Mouse (Mus musculus) left cerebral cortex, postnatal 36 days (tissue): ENCODE results near the gene Eps15. TPM values are rescaled to one million over a fixed set of nuclear protein-coding genes. Genes with fewer than 3 reads are reported as not detected.

ENCODE experiments used
- DNase-seq, 2 experiments: peaks; one replicate each; pipeline ENCODE4 v3.0.0; 2021 to 2022; ENCODE audit warnings: low spot score in 2 of 2, mixed read lengths in 1 of 2
- intact Hi-C: fragments of 180-260 bp; cut with DNase I; formaldehyde crosslinking; loops from one replicate; pipeline ENCODE4 v1.15.1; 2025
- total RNA-seq, 2 experiments: library from RNA; stranded (reverse); gene quantifications; 2 replicates each; pipeline ENCODE4 v1.2.3; 2021

Eps15 gene
- 100 to 1,000 TPM; 184 to 202 TPM for total RNA-seq

GRCm38 (mm10) chr4:109279689-109280458, at the start of gene Eps15:
Gene Eps15, plus strand, starts transcription at chr4:109280268.
- intact Hi-C loops = no loop called here
- DNase-seq = peak; percentile 75 to 81

GRCm38 (mm10) chr4:109234185-109234584, 45.9 kb upstream of the Eps15 start, which contains the start of gene Calr4:
Gene Calr4, plus strand, starts transcription at chr4:109234485.
- no peak for DNase-seq
- intact Hi-C loops = no loop called here

DNA sequence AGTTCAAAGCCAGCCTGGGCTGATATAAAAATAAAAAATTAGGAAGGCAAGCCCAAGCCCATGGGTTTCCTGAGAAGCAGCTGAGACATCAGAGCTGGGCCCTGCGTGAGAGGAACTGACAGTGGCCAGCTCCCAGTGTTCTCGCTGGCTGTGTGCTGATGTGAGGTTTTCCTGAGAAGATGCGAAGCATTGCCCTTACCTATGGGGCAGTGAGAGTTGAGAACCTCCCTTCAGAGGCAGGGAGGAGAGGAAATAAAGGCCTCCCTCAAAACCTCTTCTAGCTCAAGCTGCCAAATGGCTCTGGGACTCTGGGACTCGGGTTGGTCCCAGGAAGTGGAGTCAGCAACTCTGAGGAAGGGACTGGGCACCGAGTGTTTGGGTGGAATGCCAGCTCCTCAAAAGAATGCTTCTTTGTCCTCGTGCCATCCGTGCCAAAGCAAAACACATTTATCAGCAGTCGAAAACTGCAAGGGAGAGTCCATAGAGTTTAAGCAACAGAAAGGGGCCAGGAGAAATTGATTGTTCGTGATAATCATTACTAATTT, 45.2 kb upstream of the Eps15 start:
- intact Hi-C loops = no loop called here
- DNase-seq = no peak

DNA sequence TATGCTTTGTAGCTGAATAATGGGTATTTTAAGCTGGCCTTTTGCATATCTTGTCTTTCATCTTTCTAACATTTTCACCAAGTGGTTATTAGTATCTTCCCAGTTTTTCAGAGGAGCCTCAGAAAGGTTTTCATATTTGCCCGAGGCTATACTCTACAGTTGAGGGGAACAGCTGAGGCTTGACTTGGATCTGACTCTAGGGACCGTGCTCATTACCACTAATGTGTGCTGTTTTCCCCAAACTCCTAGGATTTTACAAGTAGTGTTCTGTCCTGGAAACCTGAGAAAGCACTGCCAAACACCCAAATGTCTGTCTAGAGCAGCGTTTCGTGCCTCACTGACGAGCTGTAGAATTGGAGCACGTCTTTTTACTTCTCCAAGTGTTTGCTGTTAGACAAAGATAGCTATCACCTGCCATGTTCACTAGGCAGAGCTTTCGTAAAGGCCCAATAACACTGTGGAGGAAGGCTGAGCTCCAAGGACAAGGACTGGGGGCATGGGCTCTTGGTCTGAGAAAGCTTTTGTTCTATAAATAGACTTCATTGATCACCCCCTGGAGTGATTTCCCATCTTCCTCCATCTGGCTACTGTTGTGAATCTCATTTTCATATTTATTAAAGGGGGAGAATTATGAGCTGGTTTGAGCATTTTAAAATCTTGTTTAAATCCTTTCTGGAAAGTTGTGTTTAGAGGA, 43.7 kb upstream of the Eps15 start:
- no peak for DNase-seq
- intact Hi-C loops = no loop called here

DNA sequence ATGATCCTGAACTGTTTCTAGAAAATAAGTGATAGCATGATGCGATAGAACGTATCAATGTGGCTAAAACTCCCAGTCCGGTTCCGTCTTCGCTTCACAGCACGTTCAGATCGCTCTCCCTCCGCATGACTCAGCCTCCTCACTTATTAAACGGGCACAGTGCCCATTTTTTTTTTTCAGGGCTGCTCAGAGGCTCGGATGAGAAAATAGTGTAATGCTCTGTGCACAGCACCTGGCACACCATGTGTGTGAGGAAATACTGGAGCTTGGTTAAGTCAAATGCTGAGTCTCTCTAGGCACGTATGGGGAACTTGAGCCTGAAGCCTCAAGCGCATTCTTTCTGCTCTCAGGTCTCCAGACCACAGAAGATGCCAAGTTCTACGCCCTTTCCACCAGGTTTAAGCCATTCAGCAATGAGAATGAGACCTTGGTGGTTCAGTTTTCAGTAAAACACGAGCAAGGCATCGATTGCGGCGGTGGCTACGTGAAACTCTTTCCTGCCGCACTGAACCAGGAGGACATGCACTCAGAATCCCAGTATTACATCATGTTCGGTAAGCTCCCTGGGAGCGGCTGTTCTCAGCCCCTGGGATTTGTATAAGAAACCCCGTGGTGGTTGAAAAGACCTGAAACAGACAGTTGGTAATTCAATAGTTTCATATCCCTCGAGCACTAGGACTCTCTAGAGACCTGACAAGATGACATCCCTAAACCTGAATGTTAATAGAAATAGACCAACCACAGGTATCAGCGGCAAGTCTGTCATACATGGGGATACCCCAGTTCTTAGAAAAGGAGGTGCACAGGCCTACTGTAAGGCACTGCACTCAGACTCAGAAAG, 41.4 kb upstream of the Eps15 start:
- intact Hi-C loops = no loop called here
- peak in 1 of 2 experiments; percentile 11 for DNase-seq

DNA sequence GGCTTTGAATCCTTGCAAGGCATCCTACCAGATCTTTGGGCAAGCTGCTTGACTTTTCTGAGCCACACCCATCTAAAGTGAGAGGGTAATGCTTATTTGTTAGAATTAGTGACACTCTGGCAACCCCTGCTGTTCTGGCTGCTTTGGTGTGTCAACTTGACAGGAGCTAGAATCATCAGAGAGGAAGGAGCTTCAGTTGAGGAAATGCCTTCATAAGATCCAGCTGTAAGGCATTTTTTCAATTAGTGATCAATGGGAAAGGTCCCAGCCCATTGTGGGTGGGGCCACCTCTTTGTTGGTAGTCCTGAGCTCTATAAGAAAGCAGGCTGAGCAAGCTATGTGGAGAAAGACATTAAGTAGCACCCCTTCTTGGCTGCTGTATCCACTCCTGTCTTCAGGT, 38.8 kb upstream of the Eps15 start:
- intact Hi-C loops = no loop called here
- no peak for DNase-seq

DNA sequence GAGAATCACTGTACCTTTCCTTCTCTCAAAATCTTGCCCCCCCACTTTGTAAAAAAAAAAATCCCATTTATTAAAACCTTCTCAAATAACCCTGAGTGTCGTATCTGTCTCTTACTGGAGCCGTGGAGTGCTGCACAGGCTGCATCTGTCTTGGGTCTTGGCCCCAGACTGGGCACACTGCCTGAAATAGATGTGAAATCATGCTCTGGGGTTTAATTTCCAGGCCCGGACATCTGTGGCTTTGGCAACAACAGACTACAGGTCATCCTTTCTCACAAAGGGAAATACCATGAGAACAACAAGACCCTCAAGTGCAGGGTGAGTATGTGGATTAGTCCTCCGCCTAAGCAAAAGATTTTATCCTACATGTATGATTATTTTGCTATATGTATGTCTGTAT, 38.1 kb upstream of the Eps15 start:
- no peak for DNase-seq
- intact Hi-C loops = no loop called here

- DNase-seq = no peak
- intact Hi-C loops = no loop called here
These were observed 35.6 kb upstream of the Eps15 start for GRCm38 (mm10) chr4:109244506-109244905.

GRCm38 (mm10) chr4:109245016-109245620, 35.0 kb upstream of the Eps15 start:
- DNase-seq = no peak
- intact Hi-C loops = no loop called here

- DNase-seq = no peak
- intact Hi-C loops = no loop called here
These were observed 28.5 kb upstream of the Eps15 start for GRCm38 (mm10) chr4:109251605-109252004.

GRCm38 (mm10) chr4:109252199-109252598, 27.9 kb upstream of the Eps15 start:
- no peak for DNase-seq
- intact Hi-C loops = no loop called here

GRCm38 (mm10) chr4:109253664-109254151, 26.4 kb upstream of the Eps15 start:
- intact Hi-C loops = no loop called here
- no peak for DNase-seq

GRCm38 (mm10) chr4:109254511-109254910, 25.6 kb upstream of the Eps15 start:
- intact Hi-C loops = no loop called here
- no peak for DNase-seq

DNA sequence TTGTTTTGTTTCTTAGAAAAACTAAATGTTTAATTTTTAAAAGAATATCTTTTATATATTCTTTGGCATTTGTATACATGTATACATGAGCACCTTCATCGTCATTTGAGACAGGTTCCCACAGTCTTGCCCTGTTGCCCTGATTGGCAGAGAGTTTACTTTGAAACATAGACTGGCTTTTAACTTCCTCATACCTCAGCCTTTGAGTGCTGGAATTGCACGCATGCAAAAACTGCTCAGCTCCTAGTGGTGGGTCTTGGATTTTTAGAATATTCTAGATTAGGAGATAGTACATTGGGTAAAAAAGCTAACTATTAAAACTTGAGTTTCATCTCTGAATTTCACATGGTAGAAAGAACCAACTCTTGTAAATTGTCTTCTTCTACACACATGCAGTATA, 24.7 kb upstream of the Eps15 start:
- intact Hi-C loops = no loop called here
- no peak for DNase-seq

- intact Hi-C loops = no loop called here
- no peak for DNase-seq
These were observed 24.2 kb upstream of the Eps15 start for GRCm38 (mm10) chr4:109255727-109256417.

DNA sequence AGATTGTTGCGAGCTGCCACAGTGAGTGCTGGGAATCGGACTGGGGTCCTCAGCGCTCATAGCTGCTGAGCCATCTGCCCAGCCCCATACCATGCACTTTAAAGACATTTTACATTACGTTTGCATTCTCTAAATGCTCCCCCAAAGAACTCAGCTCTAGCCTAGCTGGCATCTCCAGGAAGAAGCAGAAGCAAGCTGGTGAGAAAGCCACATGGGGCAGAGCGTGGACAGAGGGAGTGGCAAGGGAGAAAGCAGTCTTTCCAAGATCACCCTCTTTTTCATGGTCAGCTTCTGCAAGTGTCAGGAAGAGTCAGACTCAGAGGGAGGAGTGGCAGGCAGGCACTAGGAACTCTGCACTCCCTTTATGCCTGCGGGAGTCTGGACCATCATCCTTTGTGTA, 23.3 kb upstream of the Eps15 start:
- intact Hi-C loops = no loop called here
- no peak for DNase-seq

DNA sequence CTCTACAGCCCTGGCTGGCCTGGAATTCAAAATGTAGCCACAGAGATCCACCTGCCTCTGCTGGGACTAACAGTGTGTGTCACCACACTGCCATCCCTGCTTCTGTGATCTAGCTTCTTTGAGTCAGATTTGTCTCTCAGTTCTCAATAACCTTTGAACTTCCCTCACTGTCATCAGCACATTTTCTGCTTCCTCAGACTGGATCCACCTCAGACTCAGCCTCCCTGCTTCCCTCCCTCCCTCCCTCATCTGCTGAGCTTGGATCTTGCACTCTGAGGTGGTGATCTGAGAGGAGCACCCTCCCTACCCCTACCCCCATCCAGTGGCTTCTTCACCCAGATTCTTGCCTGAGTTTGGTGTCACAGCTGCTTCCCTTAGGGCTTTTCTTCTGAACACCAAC, 22.4 kb upstream of the Eps15 start:
- DNase-seq = no peak

GRCm38 (mm10) chr4:109262068-109262467, 18.0 kb upstream of the Eps15 start:
- DNase-seq = no peak
- intact Hi-C loops = no loop called here

More for the DNA sequence above, 22.4 kb upstream of the Eps15 start:
- intact Hi-C loops = no loop called here

DNA sequence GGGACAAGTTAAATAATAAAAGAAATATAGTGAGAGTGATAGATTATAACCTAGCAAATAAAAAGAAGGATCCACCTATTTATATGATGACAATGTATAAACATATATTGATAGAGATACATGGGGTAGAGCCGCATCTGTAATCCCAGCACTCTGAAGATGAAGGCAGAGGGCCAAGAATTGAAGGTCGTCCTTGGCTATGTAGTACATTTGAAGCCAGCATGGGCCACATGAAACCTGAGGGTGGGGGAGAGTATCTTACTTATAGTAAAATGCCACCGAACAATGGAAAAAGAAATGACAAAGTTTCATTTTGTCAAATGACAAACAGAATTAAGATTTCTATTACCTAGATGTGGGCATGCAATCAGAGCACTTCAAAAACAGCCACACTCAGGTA, 14.0 kb upstream of the Eps15 start:
- intact Hi-C loops = no loop called here
- DNase-seq = no peak
